Mouse (Mus musculus) liver (tissue): Measurements from ENCODE around the gene Rbpj.

Experiments used
- DNase-seq: peaks from one replicate; pipeline ENCODE4 v3.0.0-alpha.2; 2020; ENCODE audit warnings: mixed read lengths

The Rbpj gene

GRCm38 (mm10) chr5:53554926-53555325, 89.0 kb downstream of the Rbpj start:
- no peak for DNase-seq

DNA sequence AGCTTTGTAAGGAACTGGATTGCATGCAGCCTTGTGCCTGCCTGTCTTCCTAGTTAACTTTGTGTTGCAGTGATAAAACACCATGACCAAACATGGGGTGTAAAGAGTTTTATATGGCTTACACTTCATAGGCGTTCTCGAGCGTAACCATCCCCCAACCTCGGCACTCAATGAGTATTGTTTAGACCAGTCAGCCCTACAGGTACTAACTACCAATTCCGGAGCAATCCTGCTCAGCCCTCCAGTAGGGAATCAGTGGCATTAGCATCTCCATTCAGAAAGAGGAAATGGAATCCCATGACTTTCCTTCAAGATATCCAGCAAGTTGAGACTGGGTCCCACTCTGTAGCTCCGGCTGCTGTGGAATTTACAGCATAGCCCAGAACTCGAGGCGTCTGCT, 89.5 kb downstream of the Rbpj start:
- no peak for DNase-seq

DNA sequence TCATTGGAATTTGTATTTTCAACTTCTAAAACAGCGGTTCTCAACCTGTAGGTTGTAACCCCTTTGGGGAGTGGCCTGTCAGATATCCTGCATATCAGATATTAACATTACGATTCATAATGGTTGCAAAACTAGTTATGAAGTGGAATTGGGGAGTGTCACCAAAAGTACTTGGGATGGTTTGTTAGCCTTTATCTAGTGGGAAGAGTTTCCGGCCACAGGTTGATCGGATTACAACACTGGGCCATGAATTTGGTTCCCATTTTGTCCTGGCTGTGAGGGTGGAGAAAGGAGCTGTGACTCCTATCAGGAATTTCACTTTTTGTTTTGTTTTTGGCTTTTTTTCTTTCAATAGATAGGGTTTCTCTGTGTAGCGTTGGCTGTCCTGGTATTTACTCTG, 90.0 kb downstream of the Rbpj start:
- no peak for DNase-seq

- no peak for DNase-seq
Observed at GRCm38 (mm10) chr5:53557544-53558260, 91.8 kb downstream of the Rbpj start.

GRCm38 (mm10) chr5:53561160-53561559, 95.2 kb downstream of the Rbpj start:
- no peak for DNase-seq

DNA sequence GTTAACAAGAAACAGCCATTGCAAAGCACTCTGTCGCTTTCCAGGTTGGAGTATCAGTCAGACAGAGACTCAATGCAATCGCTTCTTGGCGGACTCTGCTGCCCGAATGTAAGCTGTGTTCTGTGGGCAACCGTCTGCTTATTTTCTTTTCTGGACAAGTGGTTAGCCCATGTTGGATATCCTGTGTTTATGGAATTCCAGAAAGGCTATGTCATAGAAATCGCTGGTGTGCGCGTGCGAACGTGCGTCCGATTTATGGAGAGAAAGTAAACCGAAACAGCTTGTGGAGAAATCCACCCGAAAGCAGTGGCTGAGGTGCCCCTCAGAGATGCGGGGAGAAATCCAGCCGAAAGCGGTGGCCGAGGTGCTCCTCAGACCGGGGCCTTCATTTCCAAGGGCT, 98.4 kb downstream of the Rbpj start:
- DNase-seq: no peak

GRCm38 (mm10) chr5:53565213-53565794, 99.4 kb downstream of the Rbpj start:
- no peak for DNase-seq

- DNase-seq: no peak
Observed at GRCm38 (mm10) chr5:53566485-53567083, 100.6 kb downstream of the Rbpj start.

GRCm38 (mm10) chr5:53572496-53572895, 106.5 kb downstream of the Rbpj start:
- no peak for DNase-seq

DNA sequence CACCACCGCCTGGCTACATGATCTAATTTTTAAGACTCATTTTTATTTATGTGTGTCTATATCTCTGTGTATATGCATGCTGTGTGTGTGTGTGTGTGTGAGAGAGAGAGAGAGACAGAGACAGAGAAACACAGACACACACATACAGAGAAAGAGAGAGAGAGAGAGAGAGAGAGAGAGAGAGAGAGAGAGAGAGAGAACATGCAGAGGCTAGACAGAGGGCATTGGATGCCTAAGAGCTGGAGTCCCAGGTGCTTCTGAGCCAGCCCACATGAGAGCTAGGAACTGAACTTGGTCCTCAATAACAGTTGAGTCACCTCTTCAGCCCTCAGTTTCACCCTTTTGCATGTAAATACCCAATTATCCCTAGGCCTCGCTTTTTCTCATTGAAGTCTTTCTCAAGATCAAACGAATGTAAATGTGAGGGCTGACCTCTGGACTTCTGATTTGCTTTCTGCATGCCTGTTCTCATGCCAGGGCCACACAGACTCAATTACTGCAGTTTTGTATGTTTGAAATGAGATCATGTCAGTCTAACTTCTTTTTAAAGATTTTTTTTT, 109.0 kb downstream of the Rbpj start:
- DNase-seq: no peak

DNA sequence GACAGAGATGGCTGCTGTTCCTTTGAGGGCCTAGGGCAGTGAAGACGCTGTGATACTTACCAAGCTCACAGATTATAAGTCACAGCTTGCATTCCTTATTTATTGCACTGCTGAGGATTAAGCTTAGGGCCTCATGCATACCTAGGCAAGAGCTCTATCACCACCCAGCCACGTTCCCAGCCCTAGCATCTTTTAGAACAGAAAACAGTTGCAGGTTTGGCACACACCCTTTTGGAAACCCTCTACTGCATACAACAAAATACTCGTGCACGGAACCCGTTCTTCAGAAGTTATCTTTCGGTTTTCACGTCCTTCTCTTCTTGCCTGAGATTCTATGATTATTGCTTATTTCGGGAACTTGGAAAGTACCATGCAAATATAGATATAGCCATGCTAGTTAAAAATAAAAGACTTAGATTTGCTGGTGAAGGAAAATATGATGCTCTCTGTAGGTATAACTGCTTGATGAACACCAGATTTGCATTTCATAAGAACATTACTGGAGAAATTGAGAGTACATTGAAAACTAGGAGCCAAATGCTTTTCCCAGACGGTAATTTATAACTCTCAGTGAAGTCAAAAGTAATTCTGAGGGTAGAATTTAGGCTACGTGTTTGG, 111.4 kb downstream of the Rbpj start:
- DNase-seq: no peak

GRCm38 (mm10) chr5:53584069-53584767, 118.3 kb downstream of the Rbpj start:
- DNase-seq: no peak

GRCm38 (mm10) chr5:53588421-53589171, 122.6 kb downstream of the Rbpj start:
- DNase-seq: peak; percentile 5

GRCm38 (mm10) chr5:53589172-53589960, 123.4 kb downstream of the Rbpj start:
- DNase-seq: peak; percentile 92

DNA sequence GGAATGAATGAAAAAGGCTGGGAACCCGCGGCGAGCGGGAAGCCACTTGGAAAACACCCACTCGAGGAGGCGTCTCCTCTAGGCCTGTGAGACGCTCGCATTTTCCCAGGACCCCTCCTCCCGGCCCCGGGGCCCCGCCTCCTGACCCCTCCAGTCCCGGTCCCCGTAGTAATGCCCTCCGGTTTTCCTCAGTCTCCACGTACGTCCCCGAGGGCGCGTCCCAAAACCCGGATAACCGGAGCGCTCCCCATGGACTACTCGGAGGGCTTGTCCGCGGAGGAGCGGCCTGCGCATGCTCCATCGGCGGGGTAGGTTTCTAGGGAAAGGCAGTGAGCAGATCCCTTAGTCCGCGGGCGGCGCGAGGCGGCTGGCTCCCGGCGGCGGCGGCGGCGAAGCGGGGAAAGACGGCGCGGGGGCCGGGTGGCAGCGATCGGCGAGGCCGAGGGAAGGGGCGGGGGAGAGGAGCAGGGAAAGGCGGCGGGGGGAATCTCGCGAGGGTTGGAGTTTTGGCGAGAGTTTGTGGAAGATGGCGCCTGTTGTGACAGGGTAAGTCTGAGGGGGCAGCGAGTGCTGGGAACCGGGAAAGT, 124.3 kb downstream of the Rbpj start:
- peak; percentile 94 for DNase-seq

DNA sequence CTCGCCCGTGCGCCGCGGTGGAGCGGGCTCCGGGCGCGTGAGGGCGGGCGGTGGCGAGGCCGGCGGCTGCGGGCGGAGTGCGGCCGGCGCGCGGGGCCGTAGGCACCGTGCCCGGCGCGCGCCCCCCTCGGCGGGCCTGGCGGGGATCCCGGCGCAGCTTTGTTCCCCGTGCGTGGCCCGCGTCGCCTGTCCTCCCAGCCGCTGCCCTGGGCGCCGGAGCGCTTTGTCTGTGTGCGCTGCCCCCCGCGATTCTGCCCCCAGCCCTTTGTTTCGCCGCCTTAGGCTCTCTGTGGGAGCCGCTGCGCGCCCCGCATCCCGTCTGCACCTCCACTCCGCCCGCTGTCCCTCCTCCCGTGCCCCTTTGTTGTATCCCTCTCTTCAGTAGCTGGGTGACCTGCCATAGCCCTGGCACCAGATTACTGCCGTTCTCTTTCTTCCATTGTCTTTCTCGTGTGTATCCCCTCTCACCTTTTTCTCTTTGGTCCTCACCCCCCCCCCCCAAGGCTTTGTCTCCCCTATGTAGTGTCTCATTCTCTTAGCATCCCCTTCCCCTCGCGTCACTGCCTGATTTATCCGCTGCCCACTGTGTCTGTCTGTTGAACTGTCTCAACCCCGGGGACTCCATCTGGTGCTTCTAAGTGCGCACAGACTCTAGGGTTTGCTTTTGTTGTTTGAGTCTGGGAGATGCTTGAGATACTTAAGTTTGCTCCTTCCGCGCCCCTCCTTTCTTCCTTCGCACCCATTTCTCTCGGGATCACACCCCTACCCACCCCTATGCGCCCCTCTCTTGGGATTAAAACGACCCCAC, 125.1 kb downstream of the Rbpj start:
- DNase-seq: peak; percentile 11

GRCm38 (mm10) chr5:53591683-53592050, 125.7 kb downstream of the Rbpj start:
- DNase-seq: no peak

DNA sequence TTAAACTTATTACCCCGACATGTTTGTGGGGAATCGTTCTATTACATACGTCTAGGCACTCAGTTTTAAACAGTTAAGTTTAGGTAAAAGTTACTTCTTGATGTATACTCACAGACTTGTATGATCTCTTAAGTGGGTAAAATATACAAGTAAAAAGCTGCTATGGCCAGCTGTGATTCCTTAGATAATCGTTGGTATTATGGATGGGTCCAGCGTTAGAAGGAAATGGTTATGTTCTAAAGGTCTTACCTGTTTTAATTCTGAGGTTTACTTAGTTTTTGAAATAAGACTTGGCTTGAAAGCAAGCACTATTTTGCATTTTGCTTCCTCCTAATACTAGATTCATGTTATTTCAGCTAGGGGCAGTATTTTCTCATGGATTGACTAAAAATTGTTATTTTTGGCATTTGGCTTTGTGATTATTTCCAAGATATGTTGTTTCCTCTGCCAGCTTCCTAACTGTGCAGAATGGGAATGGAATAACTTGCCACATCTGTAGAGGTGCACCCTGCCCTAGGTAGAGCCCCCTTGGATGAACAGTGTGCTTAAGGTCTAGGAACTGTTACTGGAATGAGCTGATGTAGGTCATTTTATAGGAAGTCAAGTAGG, 127.2 kb downstream of the Rbpj start:
- no peak for DNase-seq

- peak; percentile 9 for DNase-seq
Observed at GRCm38 (mm10) chr5:53594274-53594673, 128.3 kb downstream of the Rbpj start.

DNA sequence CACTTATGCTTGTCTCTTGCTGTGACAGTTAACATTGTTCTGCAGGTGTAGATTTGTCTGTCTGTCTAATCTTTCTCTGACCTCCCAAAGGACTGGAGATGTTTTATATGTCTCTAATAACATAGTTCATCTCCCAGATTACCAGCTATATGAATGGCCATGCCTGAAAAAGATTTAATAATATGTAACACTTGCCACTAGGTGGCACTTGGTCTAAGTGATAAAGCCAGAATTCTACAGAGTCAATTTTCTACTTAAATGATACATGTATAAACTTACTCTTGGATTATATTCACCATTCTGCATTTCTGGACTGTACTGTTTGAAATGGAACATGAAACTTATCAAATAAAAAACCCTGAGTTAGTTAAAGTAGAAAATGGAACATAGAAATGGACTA, 132.6 kb downstream of the Rbpj start:
- no peak for DNase-seq
